Mouse (Mus musculus): ENCODE measurements around the gene Lsm14b. TPM values are rescaled to one million over a fixed set of nuclear protein-coding genes. Genes with fewer than 3 reads are reported as not detected.

Gene Lsm14b
- polyA plus RNA-seq (2012; rRNA removed) = 10.6 and 11.5 TPM in 2 replicates

GRCm38 (mm10) chr2:180024401-180025098 is at the start of gene Lsm14b:
TSS of gene Lsm14b (plus strand) at chr2:180024987.

DNA sequence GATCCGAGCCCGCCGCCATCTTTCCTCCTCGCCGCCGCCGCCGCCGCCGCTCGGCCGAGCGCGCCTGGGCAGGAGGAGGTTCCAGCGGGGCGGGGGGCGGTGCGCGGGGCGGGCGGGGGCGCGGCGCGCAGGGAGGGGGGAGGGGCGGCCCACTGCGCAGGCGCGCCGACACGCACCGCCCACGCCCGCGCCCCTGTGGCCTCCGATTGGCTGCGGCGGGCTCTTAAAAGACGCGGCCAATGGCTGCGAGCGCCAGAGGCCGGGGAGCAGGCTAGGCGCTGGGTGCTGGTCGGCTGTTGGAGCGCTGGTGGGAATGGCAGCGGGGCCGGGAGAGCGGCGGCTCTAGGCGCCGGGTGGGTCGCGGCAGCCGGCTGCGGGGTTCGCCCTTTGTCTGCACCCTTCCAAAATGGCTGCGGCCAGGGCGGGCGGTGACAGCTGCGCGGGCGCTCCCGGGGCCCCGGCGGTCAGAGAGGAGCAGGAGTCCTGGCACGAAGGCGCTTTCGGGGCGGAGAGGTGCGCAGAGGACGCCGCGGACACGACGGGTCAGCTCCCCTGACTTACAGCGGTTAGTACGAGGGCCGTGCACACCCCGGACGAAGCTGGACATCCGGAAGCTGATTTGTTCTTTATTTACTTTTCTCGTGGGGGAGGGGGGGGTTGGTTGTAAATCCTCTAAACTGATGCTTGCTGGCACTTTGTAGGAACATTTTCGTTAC is 48.0 kb upstream of the Lsm14b start, which contains the start of gene Taf4:
Taf4 (minus strand) TSS at position 19 of the 716 bp plus-strand sequence.

GRCm38 (mm10) chr2:180042256-180042857 is 17.6 kb downstream of the Lsm14b start, which contains the start of the genes Psma7 and Ss18l1:
TSS of gene Psma7 (minus strand) at chr2:180042433.
TSS of gene Ss18l1 (plus strand) at chr2:180042509.

DNA sequence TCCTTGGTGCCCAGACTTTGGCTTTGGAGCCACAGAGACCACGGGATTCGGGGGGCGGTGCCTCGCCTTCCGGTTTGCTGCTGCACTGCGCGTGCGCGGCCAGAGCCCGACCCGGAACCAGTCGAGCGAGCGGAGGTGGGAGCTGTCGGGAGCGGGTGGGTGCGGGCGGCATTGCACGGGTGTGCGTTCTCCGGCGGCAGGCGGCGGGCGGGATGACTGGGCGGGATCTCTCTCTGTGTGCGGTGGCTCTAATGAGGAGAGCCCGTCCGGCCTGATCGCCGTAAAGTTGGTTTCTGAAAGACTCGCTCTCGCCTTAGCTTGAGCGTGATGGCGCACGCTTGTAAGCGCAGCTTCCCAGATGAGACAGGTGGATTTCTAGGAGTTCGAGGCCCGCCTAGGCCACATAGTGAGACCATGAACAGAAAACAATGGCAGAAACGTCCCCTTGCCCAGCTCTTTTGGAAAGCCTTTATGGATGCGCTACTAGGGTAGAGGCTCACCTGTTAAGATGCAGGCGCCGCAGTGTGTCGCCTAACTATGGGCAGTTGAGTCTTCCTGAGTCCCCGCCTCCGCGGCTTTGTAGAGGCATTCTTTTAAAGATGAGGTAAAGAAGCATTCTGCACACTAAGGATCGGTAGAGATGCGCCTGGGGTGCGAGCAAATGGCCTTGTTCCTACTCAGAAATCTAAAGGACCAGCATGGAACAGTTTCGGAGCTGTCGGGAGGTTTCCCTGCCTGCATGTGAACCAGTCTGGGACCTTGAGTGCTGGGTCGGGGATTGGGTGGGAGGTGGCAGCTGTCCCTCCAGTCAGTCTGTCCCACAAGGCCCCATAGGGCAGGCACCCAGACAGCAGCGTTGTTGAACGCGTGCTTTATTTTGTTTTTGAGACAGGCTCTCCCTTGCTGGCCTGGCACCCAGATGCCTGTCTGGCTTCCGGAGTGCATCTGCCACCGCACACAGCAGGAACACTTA is 46.0 kb downstream of the Lsm14b start, which contains the start of gene Mtg2:
Mtg2 (plus strand) TSS at position 108 of the 973 bp plus-strand sequence.

Other genes starting within 250 kb of the Lsm14b start
- gene Taf4, start 48.3 kb upstream of the Lsm14b start, polyA plus RNA-seq (2012; rRNA removed) = 4.5 and 6.1 TPM in 2 replicates
- 154 and 167 TPM in 2 replicates for gene Psma7, start 17.4 kb downstream of the Lsm14b start, polyA plus RNA-seq (2012; rRNA removed)
- 1.1 TPM in 2 replicates for gene Ss18l1, start 17.5 kb downstream of the Lsm14b start, polyA plus RNA-seq (2012; rRNA removed)
- 8.4 and 8.8 TPM in 2 replicates for gene Mtg2, start 45.6 kb downstream of the Lsm14b start, polyA plus RNA-seq (2012; rRNA removed)
- gene Hrh3, start 79.5 kb downstream of the Lsm14b start, polyA plus RNA-seq (2012; rRNA removed) = not detected in 2 replicates
- gene Osbpl2, start 94.3 kb downstream of the Lsm14b start, polyA plus RNA-seq (2012; rRNA removed) = 4.9 and 5.1 TPM in 2 replicates
- 43.6 and 50.1 TPM in 2 replicates for gene Adrm1, start 146.5 kb downstream of the Lsm14b start, polyA plus RNA-seq (2012; rRNA removed)
- gene Lama5, start 200.9 kb downstream of the Lsm14b start, polyA plus RNA-seq (2012; rRNA removed) = 2.6 and 2.8 TPM in 2 replicates
- 1,826 and 1,865 TPM in 2 replicates for gene Rps21, start 232.4 kb downstream of the Lsm14b start, polyA plus RNA-seq (2012; rRNA removed)
- gene Cables2, start 248.5 kb downstream of the Lsm14b start, polyA plus RNA-seq (2012; rRNA removed) = 4.7 and 5.6 TPM in 2 replicates

All from liver, embryonic 14 days (tissue).